ENCODE assay signal across 17 mouse cellular contexts in the genomic region with DNA sequence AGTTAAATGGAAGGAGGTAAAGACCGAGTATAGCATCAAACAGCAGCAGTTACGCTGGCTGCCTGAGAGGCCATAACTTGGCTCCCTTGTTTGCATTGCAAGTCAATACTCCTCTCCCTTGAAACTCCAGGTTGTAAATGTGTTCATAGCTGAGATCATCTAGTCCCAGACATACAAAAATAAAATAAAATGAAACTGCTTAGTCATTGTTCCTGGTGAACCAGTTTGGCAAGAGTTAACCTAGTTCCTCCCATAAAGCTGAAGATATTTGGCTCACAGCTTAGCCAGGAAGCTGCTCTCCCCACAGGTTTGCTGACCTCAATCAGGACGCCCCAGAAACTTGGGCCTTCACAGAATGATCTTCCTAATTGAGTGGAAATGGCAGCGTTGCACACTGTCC.
DNase-seq lines count a peak whose midpoint lies in the region; ATAC-seq and TF ChIP-seq lines count a peak whose summit lies in the region.
"Had no signal": no experiment of that assay in that cellular context is flagged by ENCODE, and none has a peak within 500 bp of the region (broad histone marks: within the 10 kb centered on the region; RNA-seq: fewer than 3 reads in every experiment).

No protein-coding gene starts in this region.

- TF ChIP-seq POLR2A in liver, adult 2 months (IDR thresholded peaks at IDR 0.05; ENCODE audit: extremely low read depth, insufficient read depth, low read length), result no peak
- TF ChIP-seq POLR2A in small intestine, adult 2 months (IDR thresholded peaks at IDR 0.05; ENCODE audit: low read depth, low read length), result no peak

- no peaks in the 10 kb centered on the region for H3K79me2 ChIP-seq in liver, adult 2 months (ENCODE audit: control insufficient read depth, insufficient read depth, low read length)

- peaks cover 6% of the 10 kb centered on the region; the same call in 1 of the 2 replicates for H3K4me1 ChIP-seq in liver, adult 2 months (ENCODE audit: control insufficient read depth, insufficient read depth, low read length)
- 0 out of 2 replicates have a peak, but pooled peaks cover 2% of the 10 kb centered on the region for H3K4me1 ChIP-seq in intestine, embryonic 15.5 days (replicated peaks)
- H3K4me1 ChIP-seq in small intestine, adult 2 months (ENCODE audit: control insufficient read depth, insufficient read depth, insufficient read length, low read length), result peaks cover 14% of the 10 kb centered on the region
- H3K4me1 ChIP-seq: heart, embryonic 13.5 days; neural tube, embryonic 15.5 days had no signal

- WGBS in liver, adult 2 months, result 35% methylated on average over 4 of the region's 4 CpGs
- WGBS in intestine, embryonic 15.5 days, result 59% methylated on average over 4 of the region's 4 CpGs
- 32% methylated on average over 4 of the region's 4 CpGs for WGBS in small intestine, adult 2 months

- no peaks in the 10 kb centered on the region for H3K9me3 ChIP-seq in intestine, embryonic 15.5 days
- H3K9me3 ChIP-seq: heart, embryonic 13.5 days; hindbrain, embryonic 10.5 days; neural tube, embryonic 15.5 days had no signal

- TF ChIP-seq CTCF in liver, adult 2 months (IDR thresholded peaks at IDR 0.05; ENCODE audit: low read depth, low read length), result no peak
- no peak for TF ChIP-seq CTCF in small intestine, adult 2 months (IDR thresholded peaks at IDR 0.05; ENCODE audit: extremely low read depth, insufficient read length, insufficient replicate concordance, low read depth, low read length)

- DNase-seq in liver, adult 2 months (ENCODE audit: extremely low read depth, low read depth, low spot score), result peak; percentile 52
- no peak for DNase-seq in liver
- peak; percentile 14 for DNase-seq in adipocyte (ENCODE audit: low spot score)
- DNase-seq in embryo, embryonic 11 days, result no peak
- no peak for DNase-seq in layer of hippocampus, adult 18-20 months (ENCODE audit: low spot score in 2 of 2)
- DNase-seq in neural tube, embryonic 10.5 days (ENCODE audit: extremely low spot score, low spot score), result no peak
- DNase-seq: gastrocnemius, postnatal 25 days; lung, embryonic 14.5 days; thymus, postnatal 25 days had no signal

- H3K9ac ChIP-seq in liver, adult 2 months (ENCODE audit: low read depth, low read length), result no peak overlapping the region
- H3K9ac ChIP-seq in intestine, embryonic 15.5 days, result no peak overlapping the region
- H3K9ac ChIP-seq: heart, embryonic 13.5 days; lung, embryonic 14.5 days; neural tube, embryonic 15.5 days had no signal

- H3K27ac ChIP-seq in liver, adult 2 months (replicated peaks; ENCODE audit: insufficient read depth, low read depth, low read length), result peak overlapping the region; percentile 22; the same call in 1 of the 2 replicates
- 0 out of 2 replicates have a peak overlapping the region, but pooled peaks have one; percentile 11 for H3K27ac ChIP-seq in intestine, embryonic 15.5 days
- H3K27ac ChIP-seq in small intestine, adult 2 months (ENCODE audit: insufficient read depth, low read depth, low read length), result peak overlapping the region; percentile 13; the same call in 1 of the 2 replicates
- H3K27ac ChIP-seq: heart, embryonic 13.5 days; hindbrain, embryonic 10.5 days; neural tube, embryonic 15.5 days had no signal

- H3K4me3 ChIP-seq in liver, adult 2 months (ENCODE audit: insufficient read depth, low read depth, low read length), result no peak overlapping the region
- no peak overlapping the region for H3K4me3 ChIP-seq in intestine, embryonic 15.5 days (replicated peaks)
- H3K4me3 ChIP-seq in small intestine, adult 2 months (ENCODE audit: low read depth, low read length), result no peak overlapping the region
- H3K4me3 ChIP-seq: heart, embryonic 13.5 days; hindbrain, embryonic 10.5 days; neural tube, embryonic 15.5 days had no signal

- peak; percentile 77 for ATAC-seq in intestine, embryonic 15.5 days
- ATAC-seq: forebrain, embryonic 16.5 days; Patski had no signal

- no peak overlapping the region for H3K4me2 ChIP-seq in intestine, embryonic 15.5 days (replicated peaks)
- H3K4me2 ChIP-seq: heart, embryonic 13.5 days; lung, embryonic 14.5 days; neural tube, embryonic 15.5 days had no signal

- H3K36me3 ChIP-seq in liver, adult 2 months (ENCODE audit: control insufficient read depth, insufficient read depth, low read length), result no peaks in the 10 kb centered on the region
- no peaks in the 10 kb centered on the region for H3K36me3 ChIP-seq in intestine, embryonic 15.5 days
- H3K36me3 ChIP-seq in small intestine, adult 2 months (ENCODE audit: control insufficient read depth, insufficient read depth, low read length), result no peaks in the 10 kb centered on the region
- H3K36me3 ChIP-seq: heart, embryonic 13.5 days; hindbrain, embryonic 10.5 days; neural tube, embryonic 15.5 days had no signal

- H3K27me3 ChIP-seq in liver, adult 2 months (ENCODE audit: control insufficient read depth, insufficient read depth, low read length), result no peaks in the 10 kb centered on the region
- no peaks in the 10 kb centered on the region for H3K27me3 ChIP-seq in intestine, embryonic 15.5 days (replicated peaks)
- no peaks in the 10 kb centered on the region for H3K27me3 ChIP-seq in small intestine, adult 2 months (ENCODE audit: control insufficient read depth, insufficient read depth, low read length)
- H3K27me3 ChIP-seq: CH12.LX; heart, embryonic 13.5 days; neural tube, embryonic 15.5 days; Patski had no signal

Comparison
In these comparisons a context has a peak if more than half of its experiments do, and no peak if none do; other contexts are left out.
1. DNase-seq: peak in liver, adult 2 months (single experiment) and adipocyte (single experiment); none in liver (single experiment), embryo, embryonic 11 days (single experiment), layer of hippocampus, adult 18-20 months (0 of 2) and neural tube, embryonic 10.5 days (single experiment).
2. Peak in every context shown above with its lines, with median percentiles within 50 percentile points of each other: H3K27ac ChIP-seq.